Mouse (Mus musculus) erythroblast, adult 5-6 weeks (primary cell): ENCODE results near the gene Dbn1. TPM values are rescaled to one million over a fixed set of nuclear protein-coding genes. Genes with fewer than 3 reads are reported as not detected.

Experiments
- ATAC-seq: replicated peaks from 2 replicates; pipeline ENCODE4 v1.8.0; 2016; ENCODE audit warnings: moderate number of reproducible peaks, mild to moderate bottlenecking, moderate TSS enrichment, inconsistent platforms; ENCODE audit not compliant: poor library complexity, low FRiP score, severe bottlenecking
- total RNA-seq, 2 experiments: library from RNA; stranded (forward) in 1 of 2; stranded (reverse) in 1 of 2; fragments of 150-400 nt in 1 of 2; fragments of 200-764, 138-1000 nt in 1 of 2; gene quantifications; 2 replicates each; pipeline versions ENCODE4 v1.2.3 to v1.2.4; 2015 to 2017; ENCODE audit warnings: low replicate concordance in 2 of 2

Gene Dbn1
- total RNA-seq, 2 experiments from 2014 or later, result not detected

DNA sequence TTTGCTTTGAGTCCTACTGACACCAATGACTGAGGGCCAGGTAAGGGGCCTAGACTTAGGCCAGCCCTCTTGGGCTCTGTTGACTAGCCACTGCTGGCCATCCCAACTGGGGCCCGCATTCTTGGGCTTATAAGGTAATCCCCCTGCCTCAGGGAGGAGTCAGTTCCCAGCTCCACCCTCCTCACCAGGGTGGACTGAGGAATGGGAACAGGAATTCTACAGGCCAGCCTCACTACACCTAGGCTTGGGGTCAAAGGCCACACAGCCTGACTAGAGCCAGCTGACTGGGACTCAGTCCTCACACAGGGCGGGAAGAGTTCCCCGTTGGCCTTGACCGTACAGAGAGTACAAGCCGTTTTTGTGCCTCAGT, 23.6 kb upstream of the Dbn1 start:
- ATAC-seq, result no peak

DNA sequence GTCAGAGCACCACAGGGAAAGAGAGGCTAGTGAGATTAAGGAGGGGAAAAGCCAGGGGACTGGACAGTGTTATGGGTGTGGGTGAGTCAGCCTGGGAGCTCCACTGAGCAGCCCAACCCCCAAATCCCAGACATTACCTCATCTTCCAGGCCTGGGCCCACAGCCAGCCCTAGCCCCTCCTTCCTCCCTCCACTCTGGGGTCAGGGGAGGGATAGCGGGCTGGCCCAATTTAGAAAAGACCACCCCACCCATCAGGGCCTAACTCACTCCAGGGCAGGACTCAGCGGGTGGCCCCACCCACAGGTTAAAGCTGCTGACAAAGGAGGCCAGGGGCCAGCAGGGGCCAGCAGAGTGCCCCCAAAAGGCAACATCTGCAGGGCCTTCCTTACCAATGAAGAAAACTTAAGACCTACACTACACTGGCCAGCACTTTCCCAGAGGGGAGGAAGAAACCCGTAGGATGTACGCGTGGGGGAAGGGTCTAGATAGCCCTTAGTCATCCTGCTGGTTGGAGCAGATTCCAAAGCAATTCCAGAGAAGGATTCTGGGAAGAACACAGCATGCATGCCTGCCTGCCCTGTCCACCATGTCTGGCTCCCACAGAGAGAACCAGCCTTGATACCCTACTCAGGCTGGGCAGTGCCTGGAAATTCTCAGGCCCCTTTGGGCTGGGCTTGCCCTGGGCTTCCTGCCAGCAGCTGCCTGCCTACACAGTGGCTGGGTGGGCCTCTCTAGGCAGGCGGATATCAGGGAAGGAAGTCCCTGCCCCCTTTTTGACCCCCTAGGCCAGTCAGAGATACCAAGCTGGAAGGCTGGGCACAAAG, 23.0 kb upstream of the Dbn1 start:
- no peak for ATAC-seq

DNA sequence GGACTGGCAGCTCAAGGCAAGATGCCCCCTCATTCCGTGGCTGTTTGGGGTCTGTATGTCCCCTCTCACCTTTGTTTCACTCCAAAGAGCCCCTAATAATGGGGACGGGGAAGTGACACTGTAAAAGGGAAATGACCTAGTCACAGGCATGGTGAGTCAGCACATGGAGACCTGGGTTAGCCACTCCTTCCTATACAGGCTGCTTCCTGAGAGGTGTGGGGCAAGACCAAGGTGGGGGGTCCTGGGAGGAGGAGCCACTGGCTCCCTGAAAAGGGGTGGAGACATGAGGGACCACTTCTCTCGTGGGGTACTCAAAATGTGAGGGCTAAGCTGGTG, 22.4 kb upstream of the Dbn1 start:
- no peak for ATAC-seq

DNA sequence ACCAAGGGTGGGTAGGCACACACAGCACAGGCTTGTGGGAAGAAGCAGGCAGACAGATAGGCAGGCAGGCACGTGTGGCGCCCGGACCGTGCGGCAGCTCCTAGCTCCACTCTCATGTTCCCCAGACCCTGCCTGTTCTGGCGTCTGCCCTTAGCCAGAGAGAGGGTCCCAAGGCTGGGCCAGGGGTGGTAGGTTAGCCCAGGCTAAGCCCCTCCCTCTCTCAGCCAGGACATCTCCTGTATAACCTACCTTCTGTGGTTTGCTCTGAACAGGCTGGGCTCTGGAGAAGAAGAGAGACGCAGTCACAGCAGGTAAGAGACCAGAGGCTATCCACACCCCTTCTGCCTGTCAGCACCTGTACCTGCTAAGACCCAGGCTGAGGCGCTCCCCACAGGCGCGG, 20.6 kb upstream of the Dbn1 start:
- no peak for ATAC-seq

DNA sequence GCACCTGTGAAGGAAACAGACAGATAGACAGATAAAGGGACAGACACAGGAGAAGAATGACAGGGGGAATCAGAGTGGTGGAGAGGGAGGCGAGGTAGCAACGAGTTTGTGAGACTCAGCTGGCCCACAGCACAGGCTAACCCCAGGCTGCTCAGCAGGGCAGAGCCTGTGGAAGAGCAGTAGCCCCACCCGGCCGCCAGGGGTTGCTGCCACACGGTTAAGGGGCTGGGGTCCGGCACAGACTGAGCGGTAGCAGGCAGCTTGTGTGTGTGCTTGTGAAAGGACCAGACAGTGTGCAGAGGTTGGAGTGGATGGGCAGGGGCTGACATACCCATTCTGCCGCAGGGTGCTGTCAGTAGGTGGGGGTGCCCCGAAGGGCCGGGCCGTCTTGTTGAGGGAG, 20.0 kb upstream of the Dbn1 start:
- no peak for ATAC-seq

DNA sequence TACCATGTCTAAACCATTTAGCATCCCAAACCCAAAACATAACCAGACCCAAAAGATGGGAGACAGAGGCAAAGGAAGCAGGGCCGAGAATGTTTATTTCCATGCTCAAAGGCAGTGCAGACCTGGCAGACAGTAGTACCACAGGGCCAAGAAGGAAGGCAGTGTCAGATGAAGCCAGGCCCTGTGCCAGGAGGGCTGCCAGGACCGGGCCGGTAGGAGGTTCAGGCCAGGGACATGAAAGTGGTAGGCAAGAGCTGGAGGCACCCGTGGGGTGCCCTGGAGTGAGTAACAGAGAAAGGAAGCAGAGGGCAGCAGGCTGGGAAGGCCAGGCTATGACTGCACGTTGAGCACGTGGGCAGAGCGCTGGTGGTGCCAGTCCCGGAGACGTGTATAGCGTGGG, 18.8 kb upstream of the Dbn1 start:
- ATAC-seq, result no peak

DNA sequence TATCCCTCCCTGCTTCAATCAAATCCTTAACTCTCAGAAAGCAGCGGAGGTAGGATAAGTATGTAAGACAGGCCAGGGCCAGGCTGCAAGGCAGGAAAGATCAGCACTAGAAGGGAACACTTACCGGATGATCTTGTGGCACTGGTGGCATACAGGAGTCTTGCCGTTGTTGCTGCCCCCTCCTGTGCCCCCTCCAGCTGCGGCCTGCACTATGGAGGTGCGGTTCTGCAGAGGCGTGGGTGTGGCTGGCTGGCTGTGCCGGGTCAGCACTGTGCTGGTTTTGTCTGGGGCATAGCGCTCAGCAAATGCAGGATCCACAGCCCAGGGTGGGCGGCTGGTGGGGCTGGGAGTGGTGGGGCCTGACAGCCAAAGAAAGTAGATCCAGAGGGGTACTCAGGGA, 17.9 kb upstream of the Dbn1 start:
- ATAC-seq, result no peak

DNA sequence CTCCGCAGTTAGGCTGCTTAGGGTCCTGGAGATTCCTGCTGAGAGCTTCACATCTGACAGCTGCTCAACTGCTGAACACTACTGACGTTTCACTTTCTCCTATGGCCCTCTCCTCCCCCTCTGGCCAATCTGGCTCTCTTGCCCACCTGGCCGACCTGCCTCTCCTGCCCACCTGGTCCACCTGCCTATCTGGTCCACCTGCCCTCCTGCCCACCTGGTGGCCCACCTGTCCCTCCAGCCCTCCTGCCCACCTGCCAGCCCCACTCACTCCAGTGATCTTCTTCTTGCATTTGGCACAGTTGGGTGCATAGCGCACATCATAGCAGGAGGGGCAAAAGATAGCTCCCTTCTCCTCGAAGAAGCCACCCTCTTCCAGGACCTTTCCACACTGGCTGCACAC, 16.5 kb upstream of the Dbn1 start:
- no peak for ATAC-seq

DNA sequence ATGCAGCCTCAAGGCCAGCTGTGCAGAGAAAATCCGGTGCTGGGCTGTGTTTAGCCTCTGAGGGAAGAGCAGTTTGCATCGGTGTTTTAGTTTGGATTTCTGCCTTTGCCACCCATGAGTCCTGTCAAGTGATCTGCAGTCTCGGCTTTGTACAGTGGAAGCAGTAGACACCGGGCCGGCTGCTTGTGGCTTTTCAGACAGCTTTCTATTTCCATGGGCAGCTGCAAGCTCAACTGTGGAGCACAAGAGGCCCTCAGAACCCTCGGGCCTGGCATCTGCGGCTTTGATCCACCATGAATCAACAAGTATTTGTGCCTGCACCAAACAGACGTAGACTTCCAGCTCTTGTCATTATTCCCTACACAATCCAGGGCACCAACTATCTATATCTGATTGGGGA, 14.5 kb upstream of the Dbn1 start:
- ATAC-seq, result no peak

DNA sequence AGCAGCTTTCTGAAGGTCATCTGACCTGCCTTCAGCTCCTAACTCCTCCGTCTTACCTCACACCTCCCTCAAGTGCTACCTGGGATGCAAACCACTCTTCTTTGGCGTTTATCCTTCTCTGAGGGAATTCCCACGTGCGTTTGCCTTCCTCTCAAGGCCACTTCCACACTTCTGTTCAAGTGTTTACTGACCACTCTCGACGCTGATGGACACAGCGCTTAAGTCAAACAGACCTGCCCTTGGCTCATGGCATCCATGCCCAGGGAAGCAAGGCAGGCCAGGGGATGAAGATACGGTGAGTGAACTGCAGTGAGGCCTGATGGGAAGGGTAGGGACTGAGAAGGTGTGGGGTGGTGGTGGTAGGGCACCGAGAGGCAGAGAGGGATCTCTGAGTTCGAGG, 12.7 kb upstream of the Dbn1 start:
- ATAC-seq, result no peak

DNA sequence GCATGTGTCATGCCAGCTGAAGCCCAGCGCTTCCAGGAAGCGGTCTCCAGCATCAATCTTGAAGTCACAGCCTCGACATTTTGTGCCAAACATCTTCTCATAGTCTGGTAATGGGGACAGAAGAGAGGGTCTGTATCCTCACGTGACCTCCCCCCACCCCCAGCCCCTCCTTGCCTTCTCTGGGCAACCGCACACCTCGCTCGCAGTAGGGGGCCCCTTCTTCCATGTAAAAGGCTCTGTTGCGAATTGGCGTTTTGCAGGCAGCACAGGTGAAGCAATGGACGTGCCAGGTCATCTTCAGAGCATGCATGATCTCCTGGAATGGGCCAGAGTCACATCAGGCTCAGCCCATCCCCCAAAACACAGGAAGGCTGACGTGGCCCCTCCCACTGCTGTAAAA, 11.0 kb upstream of the Dbn1 start:
- no peak for ATAC-seq

DNA sequence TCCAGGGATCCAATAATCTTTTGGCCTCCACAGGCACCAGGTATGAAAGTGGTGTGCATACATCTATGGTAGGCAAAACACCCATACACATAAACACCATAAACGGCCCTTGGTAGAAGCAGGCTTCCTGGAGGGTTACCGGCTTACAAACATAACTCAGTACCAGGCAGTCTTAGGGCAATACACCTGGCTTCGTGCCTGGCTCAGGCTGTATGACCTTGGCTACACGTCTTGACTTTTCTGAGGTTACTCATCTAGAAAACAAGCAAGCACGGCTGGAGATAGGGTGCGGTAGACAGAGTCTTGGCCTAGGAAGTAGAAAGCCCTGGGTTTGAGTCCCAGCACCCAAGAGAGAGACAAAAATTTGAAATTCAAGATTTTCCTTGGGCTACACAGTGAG, 8.8 kb upstream of the Dbn1 start:
- ATAC-seq, result no peak

DNA sequence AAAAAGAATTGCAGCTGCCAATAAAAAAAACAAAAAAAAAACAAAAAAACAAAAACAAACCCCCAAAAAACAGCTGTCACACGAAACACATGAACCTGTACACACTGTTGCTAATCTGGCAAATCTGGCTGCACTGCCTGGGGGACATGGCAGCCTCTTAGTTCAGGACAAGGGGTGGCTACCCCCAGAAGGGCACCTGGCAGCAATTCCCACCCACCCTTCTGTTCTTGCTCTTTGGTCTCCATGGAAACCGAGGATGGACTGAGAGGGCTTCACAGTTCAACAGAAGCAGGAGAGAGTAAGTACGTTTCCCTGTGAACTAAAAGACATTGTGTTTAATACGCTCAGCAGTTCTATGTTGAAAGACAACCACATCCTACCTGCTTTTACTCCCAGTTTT, 7.8 kb upstream of the Dbn1 start:
- no peak for ATAC-seq

DNA sequence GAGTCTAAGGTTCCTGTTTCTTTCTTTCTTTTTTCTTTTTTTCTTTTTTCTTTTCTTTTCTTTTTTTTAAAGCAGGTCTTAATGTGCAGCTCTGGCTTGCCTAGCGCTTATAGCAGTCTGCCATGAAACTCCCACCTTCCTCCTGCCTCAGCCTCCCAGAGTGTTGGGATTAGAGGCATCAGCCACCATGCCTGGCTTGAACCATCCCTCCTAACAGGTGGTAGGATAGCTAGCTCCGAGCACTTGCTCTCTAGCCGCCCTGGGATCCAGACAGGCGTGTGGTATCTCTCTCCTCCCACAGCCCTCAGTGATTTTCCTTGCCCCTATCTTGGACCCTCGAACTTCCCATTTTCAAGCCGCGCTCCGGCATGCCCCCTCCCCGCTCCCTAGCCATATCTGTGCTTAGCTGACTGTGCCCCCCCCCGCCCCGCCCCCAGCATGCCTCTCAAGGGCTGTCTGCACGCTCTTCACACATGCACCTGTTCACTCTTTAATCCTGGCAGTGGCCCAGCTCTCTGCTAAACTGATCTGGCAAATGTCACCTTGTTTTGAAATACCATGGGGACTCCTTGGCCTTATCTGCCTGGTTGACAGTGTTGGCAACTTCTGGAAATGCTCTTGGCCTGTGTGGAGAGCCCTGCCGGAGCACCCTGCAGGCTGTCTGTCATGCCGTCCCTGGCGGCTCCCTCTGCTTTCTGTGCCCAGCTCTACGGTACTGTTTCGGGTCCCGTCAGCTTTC, 7.1 kb upstream of the Dbn1 start:
- ATAC-seq, result no peak

DNA sequence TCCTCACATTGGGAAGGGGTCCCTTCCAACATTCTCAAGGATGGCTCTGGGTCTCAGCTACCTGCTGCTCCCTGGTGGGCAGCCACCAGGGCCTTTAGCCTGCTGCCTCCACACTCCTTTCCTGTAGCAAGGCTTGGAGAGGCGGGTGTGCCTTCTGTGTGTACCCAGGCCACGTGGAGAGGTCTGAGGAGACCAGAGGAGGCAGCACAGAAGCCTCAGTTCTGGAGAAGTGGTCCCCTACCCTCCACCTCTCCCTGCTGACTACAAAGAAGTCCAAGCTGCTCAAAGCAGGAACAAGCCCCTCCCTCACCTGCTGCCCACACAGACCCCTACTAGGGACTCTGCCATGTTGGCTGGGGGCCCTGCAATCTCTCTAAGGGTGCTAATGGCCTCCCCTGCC, 6.3 kb upstream of the Dbn1 start:
- no peak for ATAC-seq

DNA sequence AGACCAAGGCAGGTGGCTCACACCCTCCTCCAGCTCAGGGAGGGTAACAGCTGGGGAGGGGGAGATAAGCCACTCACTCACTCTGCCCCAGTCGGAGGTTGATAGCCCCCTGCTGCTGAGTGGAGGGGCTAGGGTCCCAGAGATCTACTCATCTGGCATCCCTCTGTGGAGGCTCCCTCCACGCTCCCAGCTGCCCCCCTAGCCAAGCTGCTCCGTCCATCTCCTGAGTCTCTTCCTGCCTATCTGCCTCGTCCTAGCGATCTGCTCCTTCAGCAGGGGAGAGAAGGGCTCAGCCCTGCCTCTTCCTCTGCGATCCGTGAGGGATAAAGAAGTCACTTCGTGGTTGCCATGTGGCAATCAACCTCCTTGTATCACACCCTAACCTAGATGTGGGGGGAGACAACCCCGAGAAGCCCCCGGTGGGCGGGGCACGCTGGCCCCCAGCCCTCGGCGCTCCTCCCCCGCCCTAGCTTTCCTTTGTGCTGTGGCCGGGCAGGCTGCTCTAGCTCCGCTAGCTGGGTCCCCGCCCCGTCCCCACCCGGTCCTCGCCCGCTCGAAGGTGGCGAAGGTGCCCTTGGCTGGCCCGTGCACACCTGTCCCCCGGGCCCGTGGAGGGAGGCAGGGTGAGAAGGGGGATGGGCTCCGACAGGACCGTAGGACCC, 864 bp downstream of the Dbn1 start:
- no peak for ATAC-seq

DNA sequence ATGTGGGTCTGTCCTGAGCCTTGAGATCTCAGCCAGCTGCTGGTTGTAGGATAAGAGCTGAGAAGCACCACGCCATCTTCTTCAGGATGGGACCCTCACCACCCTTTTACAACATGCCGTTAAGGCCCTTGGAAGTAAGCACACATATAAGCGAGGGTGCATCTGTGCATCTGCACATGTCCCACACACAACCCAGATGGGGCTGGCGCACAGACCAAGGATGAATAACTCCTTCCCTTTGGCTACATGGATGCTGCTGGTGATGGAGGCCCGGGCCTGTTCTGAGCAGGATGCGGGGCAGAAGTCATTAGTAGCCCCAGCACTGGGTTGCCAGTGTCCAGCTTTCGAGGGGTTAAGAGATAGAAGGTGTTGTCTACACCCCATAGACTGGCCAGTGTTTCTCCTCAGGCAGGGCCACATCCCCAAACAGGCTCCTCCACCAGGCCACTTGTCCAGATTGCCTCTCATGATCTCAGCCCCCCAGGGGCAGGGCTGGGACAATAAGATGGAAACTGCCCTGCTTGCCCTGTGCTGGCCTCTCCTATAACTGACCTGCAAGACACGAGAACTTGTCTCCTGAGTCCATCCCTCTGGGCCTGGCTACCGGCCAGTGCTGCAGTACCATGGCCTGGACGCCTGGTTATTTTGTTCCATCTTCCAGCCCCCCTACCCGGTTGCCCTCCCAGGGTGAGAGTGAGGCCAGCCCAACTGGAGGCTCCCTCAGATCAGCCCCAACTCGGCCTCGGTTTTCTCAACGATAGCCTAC, 1.7 kb downstream of the Dbn1 start:
- no peak for ATAC-seq

DNA sequence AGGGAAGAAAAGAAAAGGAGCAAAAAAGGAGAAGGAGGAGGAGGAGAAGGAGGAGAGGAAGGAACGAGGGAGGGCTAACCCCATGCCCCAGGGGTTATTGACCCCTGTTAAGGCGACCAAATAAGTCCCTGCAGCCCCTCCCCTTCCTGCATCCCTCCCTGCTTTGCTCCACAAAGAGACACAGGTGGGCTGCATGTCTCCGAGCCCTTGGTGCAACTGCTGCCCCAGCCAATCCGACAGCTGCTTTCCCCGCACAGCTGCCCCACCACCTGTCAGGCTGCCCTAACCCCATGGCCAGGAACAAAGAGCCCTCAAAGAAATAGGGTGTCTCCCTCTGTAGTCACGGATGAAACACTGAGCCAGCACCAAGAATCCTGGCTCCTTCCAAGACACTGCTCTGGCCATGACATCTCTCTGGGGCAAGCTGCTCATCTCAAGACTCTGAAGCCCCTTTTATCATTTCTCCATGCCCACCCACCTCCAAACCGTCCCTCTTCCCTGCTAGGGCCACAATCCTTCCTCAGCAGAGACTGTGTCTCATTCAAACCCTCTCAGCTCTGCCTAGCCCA, 3.3 kb downstream of the Dbn1 start:
- ATAC-seq, result no peak

DNA sequence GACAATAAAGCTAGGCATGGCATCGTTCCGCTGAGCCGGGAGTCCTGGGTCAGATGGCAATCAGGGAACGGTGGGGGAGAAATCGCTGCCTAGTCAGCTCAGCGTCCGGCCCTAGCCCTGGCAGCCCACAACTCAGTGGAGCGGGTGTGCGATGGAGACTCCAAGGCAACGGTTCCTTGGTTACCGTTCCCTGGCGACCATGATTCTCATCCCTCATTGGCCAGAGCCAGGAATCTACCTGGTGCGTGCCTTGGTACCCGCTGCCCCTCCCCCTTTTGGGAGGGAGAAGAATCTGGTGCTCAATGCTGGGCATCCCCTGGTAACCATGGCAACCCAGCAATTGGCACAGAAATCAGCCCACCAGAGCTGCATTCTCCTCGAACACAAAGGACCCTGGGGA, 4.3 kb downstream of the Dbn1 start:
- no peak for ATAC-seq

DNA sequence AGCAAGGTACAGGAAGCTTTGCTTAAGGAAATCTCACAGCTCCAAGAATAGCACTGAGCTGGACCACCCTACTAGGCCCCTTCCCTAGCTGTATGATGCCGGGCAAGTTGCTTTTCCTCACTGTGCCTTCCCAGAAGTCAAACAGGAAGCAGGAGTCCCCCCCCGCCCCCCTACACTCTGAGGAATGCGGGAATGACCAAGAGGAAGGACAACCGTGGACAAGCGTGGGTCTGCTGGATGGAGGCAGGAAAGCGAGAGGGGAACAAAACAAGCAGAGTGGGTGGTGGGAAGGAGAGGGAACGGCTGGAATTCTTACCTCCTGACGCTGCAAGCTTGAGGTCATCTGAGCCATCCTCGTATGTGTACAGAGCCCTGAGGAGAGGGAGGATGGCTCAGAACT, 4.8 kb downstream of the Dbn1 start:
- ATAC-seq, result no peak
